Mouse (Mus musculus): ENCODE data around the gene Oprm1. TPM values are rescaled to one million over a fixed set of nuclear protein-coding genes. Genes with fewer than 3 reads are reported as not detected.

Gene Oprm1
- not detected in 2 replicates for polyA plus RNA-seq (2014; fragmentation: Nextera tagmentation; extraction: Ambion mirVana)

- H3K9me3 ChIP-seq (ENCODE audit: control insufficient read depth, low read length), result no peaks in the 10 kb centered on the region
- H3K4me1 ChIP-seq (ENCODE audit: control insufficient read depth in 2 of 2, insufficient read depth in 2 of 2, low read length in 2 of 2), result no peaks in the 10 kb centered on the region
- H3K27ac ChIP-seq (replicated peaks in 1 of 2; ENCODE audit: control insufficient read depth in 1 of 2, insufficient read depth in 1 of 2, low read depth in 2 of 2, low read length in 2 of 2), result no peak within 1 kb of the TSS
- 86% methylated on average over 3 of the region's 3 CpGs for WGBS
- ATAC-seq (ENCODE audit: insufficient number of reproducible peaks, insufficient read depth, low FRiP score, low read depth), result no peak
- H3K36me3 ChIP-seq (ENCODE audit: control insufficient read depth, insufficient read depth, low read length), result no peaks in the 10 kb centered on the region
- no peak within 1 kb of the TSS for H3K4me3 ChIP-seq (ENCODE audit: control insufficient read depth in 1 of 2, insufficient read depth in 1 of 2, low read depth in 1 of 2, low read length in 2 of 2)
- no peak within 1 kb of the TSS for H3K4me2 ChIP-seq (ENCODE audit: low read length)
- no peak within 1 kb of the TSS for H3K9ac ChIP-seq (ENCODE audit: low read length)
- H3K27me3 ChIP-seq (ENCODE audit: control insufficient read depth, insufficient read depth, low read length), result no peaks in the 10 kb centered on the region
Observed at GRCm38 (mm10) chr10:6758206-6758605, at the start of gene Oprm1. Gene Oprm1 (plus strand): TSS chr10:6758506.

- Histone ChIP-seq H3K27me3 (ENCODE audit: control insufficient read depth, insufficient read depth, low read length) (no peaks in the 10 kb centered on the region), H3K4me3 (ENCODE audit: control insufficient read depth in 1 of 2, insufficient read depth in 1 of 2, low read depth in 1 of 2, low read length in 2 of 2) (no peak overlapping the region), H3K9ac (ENCODE audit: low read length) (no peak overlapping the region), H3K4me1 (ENCODE audit: control insufficient read depth in 2 of 2, insufficient read depth in 2 of 2, low read length in 2 of 2) (no peaks in the 10 kb centered on the region), H3K4me2 (ENCODE audit: low read length) (no peak overlapping the region), H3K27ac (replicated peaks in 1 of 2; ENCODE audit: control insufficient read depth in 1 of 2, insufficient read depth in 1 of 2, low read depth in 2 of 2, low read length in 2 of 2) (no peak overlapping the region), H3K36me3 (ENCODE audit: control insufficient read depth, insufficient read depth, low read length) (no peaks in the 10 kb centered on the region), H3K9me3 (ENCODE audit: control insufficient read depth, low read length) (no peaks in the 10 kb centered on the region)
- no peak for ATAC-seq (ENCODE audit: insufficient number of reproducible peaks, insufficient read depth, low FRiP score, low read depth)
- WGBS, result 64% methylated on average over 4 of the region's 4 CpGs
Observed at GRCm38 (mm10) chr10:6717181-6717948, 40.9 kb upstream of the Oprm1 start.

GRCm38 (mm10) chr10:6723765-6724164 lies 34.5 kb upstream of the Oprm1 start:
- WGBS, result 63% methylated on average over 1 of the region's 1 CpGs
- no peak overlapping the region for H3K4me3 ChIP-seq (ENCODE audit: control insufficient read depth in 1 of 2, insufficient read depth in 1 of 2, low read depth in 1 of 2, low read length in 2 of 2)
- no peak for ATAC-seq (ENCODE audit: insufficient number of reproducible peaks, insufficient read depth, low FRiP score, low read depth)
- no peak overlapping the region for H3K4me2 ChIP-seq (ENCODE audit: low read length)
- no peak overlapping the region for H3K9ac ChIP-seq (ENCODE audit: low read length)
- H3K36me3 ChIP-seq (ENCODE audit: control insufficient read depth, insufficient read depth, low read length), result no peaks in the 10 kb centered on the region
- H3K27me3 ChIP-seq (ENCODE audit: control insufficient read depth, insufficient read depth, low read length), result no peaks in the 10 kb centered on the region
- H3K27ac ChIP-seq (replicated peaks in 1 of 2; ENCODE audit: control insufficient read depth in 1 of 2, insufficient read depth in 1 of 2, low read depth in 2 of 2, low read length in 2 of 2), result no peak overlapping the region
- no peaks in the 10 kb centered on the region for H3K4me1 ChIP-seq (ENCODE audit: control insufficient read depth in 2 of 2, insufficient read depth in 2 of 2, low read length in 2 of 2)
- peaks cover 4% of the 10 kb centered on the region for H3K9me3 ChIP-seq (ENCODE audit: control insufficient read depth, low read length)

- Histone ChIP-seq H3K27me3 (ENCODE audit: control insufficient read depth, insufficient read depth, low read length) (no peaks in the 10 kb centered on the region), H3K27ac (replicated peaks in 1 of 2; ENCODE audit: control insufficient read depth in 1 of 2, insufficient read depth in 1 of 2, low read depth in 2 of 2, low read length in 2 of 2) (no peak overlapping the region), H3K9me3 (ENCODE audit: control insufficient read depth, low read length) (peaks cover 4% of the 10 kb centered on the region), H3K4me3 (ENCODE audit: control insufficient read depth in 1 of 2, insufficient read depth in 1 of 2, low read depth in 1 of 2, low read length in 2 of 2) (no peak overlapping the region), H3K9ac (ENCODE audit: low read length) (no peak overlapping the region), H3K4me2 (ENCODE audit: low read length) (no peak overlapping the region), H3K4me1 (ENCODE audit: control insufficient read depth in 2 of 2, insufficient read depth in 2 of 2, low read length in 2 of 2) (no peaks in the 10 kb centered on the region), H3K36me3 (ENCODE audit: control insufficient read depth, insufficient read depth, low read length) (no peaks in the 10 kb centered on the region)
- ATAC-seq (ENCODE audit: insufficient number of reproducible peaks, insufficient read depth, low FRiP score, low read depth), result no peak
- WGBS, result 94% methylated on average over 3 of the region's 3 CpGs
Observed at GRCm38 (mm10) chr10:6728469-6728868, 29.8 kb upstream of the Oprm1 start.

GRCm38 (mm10) chr10:6753375-6753774 lies 4.9 kb upstream of the Oprm1 start:
- WGBS, result 77% methylated on average over 5 of the region's 5 CpGs
- no peak for ATAC-seq (ENCODE audit: insufficient number of reproducible peaks, insufficient read depth, low FRiP score, low read depth)

GRCm38 (mm10) chr10:6761287-6761811 lies 3.0 kb downstream of the Oprm1 start, which contains the start of gene Gm10945:
Gene Gm10945 (minus strand): TSS chr10:6761761.
- no peak for ATAC-seq (ENCODE audit: insufficient number of reproducible peaks, insufficient read depth, low FRiP score, low read depth)
- no peak within 1 kb of the TSS for H3K27ac ChIP-seq (replicated peaks in 1 of 2; ENCODE audit: control insufficient read depth in 1 of 2, insufficient read depth in 1 of 2, low read depth in 2 of 2, low read length in 2 of 2)
- H3K9ac ChIP-seq (ENCODE audit: low read length), result no peak within 1 kb of the TSS
- H3K27me3 ChIP-seq (ENCODE audit: control insufficient read depth, insufficient read depth, low read length), result no peaks in the 10 kb centered on the region
- H3K4me1 ChIP-seq (ENCODE audit: control insufficient read depth in 2 of 2, insufficient read depth in 2 of 2, low read length in 2 of 2), result no peaks in the 10 kb centered on the region
- H3K4me2 ChIP-seq (ENCODE audit: low read length), result no peak within 1 kb of the TSS
- H3K4me3 ChIP-seq (ENCODE audit: control insufficient read depth in 1 of 2, insufficient read depth in 1 of 2, low read depth in 1 of 2, low read length in 2 of 2), result no peak within 1 kb of the TSS
- WGBS, result 77% methylated on average over 2 of the region's 2 CpGs
- no peaks in the 10 kb centered on the region for H3K9me3 ChIP-seq (ENCODE audit: control insufficient read depth, low read length)
- no peaks in the 10 kb centered on the region for H3K36me3 ChIP-seq (ENCODE audit: control insufficient read depth, insufficient read depth, low read length)

More at GRCm38 (mm10) chr10:6753375-6753774, 4.9 kb upstream of the Oprm1 start:
- Histone ChIP-seq H3K36me3 (ENCODE audit: control insufficient read depth, insufficient read depth, low read length) (no peaks in the 10 kb centered on the region), H3K27ac (replicated peaks in 1 of 2; ENCODE audit: control insufficient read depth in 1 of 2, insufficient read depth in 1 of 2, low read depth in 2 of 2, low read length in 2 of 2) (no peak overlapping the region), H3K4me2 (ENCODE audit: low read length) (no peak overlapping the region), H3K4me3 (ENCODE audit: control insufficient read depth in 1 of 2, insufficient read depth in 1 of 2, low read depth in 1 of 2, low read length in 2 of 2) (no peak overlapping the region), H3K27me3 (ENCODE audit: control insufficient read depth, insufficient read depth, low read length) (no peaks in the 10 kb centered on the region), H3K4me1 (ENCODE audit: control insufficient read depth in 2 of 2, insufficient read depth in 2 of 2, low read length in 2 of 2) (no peaks in the 10 kb centered on the region), H3K9ac (ENCODE audit: low read length) (no peak overlapping the region), H3K9me3 (ENCODE audit: control insufficient read depth, low read length) (no peaks in the 10 kb centered on the region)

GRCm38 (mm10) chr10:6788517-6789237 lies 30.4 kb downstream of the Oprm1 start:
- WGBS, result 4% methylated on average over 25 of the region's 25 CpGs
- peaks cover 15% of the 10 kb centered on the region for H3K27me3 ChIP-seq (ENCODE audit: control insufficient read depth, insufficient read depth, low read length)
- no peaks in the 10 kb centered on the region for H3K36me3 ChIP-seq (ENCODE audit: control insufficient read depth, insufficient read depth, low read length)
- H3K9me3 ChIP-seq (ENCODE audit: control insufficient read depth, low read length), result no peaks in the 10 kb centered on the region
- H3K4me3 ChIP-seq (ENCODE audit: control insufficient read depth in 1 of 2, insufficient read depth in 1 of 2, low read depth in 1 of 2, low read length in 2 of 2), result no peak overlapping the region
- H3K4me1 ChIP-seq (ENCODE audit: control insufficient read depth in 2 of 2, insufficient read depth in 2 of 2, low read length in 2 of 2), result no peaks in the 10 kb centered on the region
- no peak for ATAC-seq (ENCODE audit: insufficient number of reproducible peaks, insufficient read depth, low FRiP score, low read depth)
- H3K9ac ChIP-seq (ENCODE audit: low read length), result no peak overlapping the region
- H3K4me2 ChIP-seq (ENCODE audit: low read length), result no peak overlapping the region
- no peak overlapping the region for H3K27ac ChIP-seq (replicated peaks in 1 of 2; ENCODE audit: control insufficient read depth in 1 of 2, insufficient read depth in 1 of 2, low read depth in 2 of 2, low read length in 2 of 2)

Measured in heart, embryonic 14.5 days (tissue).